Comparison of ENCODE assay signal across 8 mouse cellular contexts in genomic region chr7:43443126-43443916, GRCm38 (mm10). TPM values are rescaled to one million over a fixed set of nuclear protein-coding genes. Genes with fewer than 3 reads are reported as not detected.
DNase-seq lines count a peak whose midpoint lies in the region; ATAC-seq and TF ChIP-seq lines count a peak whose summit lies in the region.

No protein-coding gene starts in this region.

- peaks cover 19% of the 10 kb centered on the region for H3K4me1 ChIP-seq in embryonic facial prominence, embryonic 15.5 days
- peaks cover 2% of the 10 kb centered on the region; the same call in 1 of the 2 replicates for H3K4me1 ChIP-seq in heart, adult 2 months (ENCODE audit: control insufficient read depth, insufficient read depth, low read length)
- H3K4me1 ChIP-seq in kidney, adult 2 months (ENCODE audit: control insufficient read depth, insufficient read depth, low read length), result peaks cover 22% of the 10 kb centered on the region
- H3K4me1 ChIP-seq in limb, embryonic 13.5 days, result peaks cover 19% of the 10 kb centered on the region
- H3K4me1 ChIP-seq in midbrain, embryonic 15.5 days, result peaks cover 21% of the 10 kb centered on the region
- peaks cover 3% of the 10 kb centered on the region; the same call in 1 of the 2 replicates for H3K4me1 ChIP-seq in spleen, adult 2 months (ENCODE audit: control insufficient read depth, insufficient read depth, insufficient read length)

- H3K9me3 ChIP-seq in embryonic facial prominence, embryonic 15.5 days (replicated peaks), result no peaks in the 10 kb centered on the region
- no peaks in the 10 kb centered on the region for H3K9me3 ChIP-seq in limb, embryonic 13.5 days
- H3K9me3 ChIP-seq in midbrain, embryonic 15.5 days, result no peaks in the 10 kb centered on the region

- peak; percentile 70; the same call in 1 of the 2 replicates for TF ChIP-seq EP300 in heart, adult 2 months (IDR thresholded peaks at IDR 0.05; ENCODE audit: insufficient read depth, low read depth, low read length)

- ATAC-seq in embryonic facial prominence, embryonic 15.5 days (ENCODE audit: insufficient number of reproducible peaks, low FRiP score, low TSS enrichment, low read depth), result peak; percentile 88
- ATAC-seq in limb, embryonic 13.5 days (ENCODE audit: low FRiP score, low read depth), result peak; percentile 87
- ATAC-seq in midbrain, embryonic 15.5 days (replicated peaks), result peak; percentile 85

- H3K27me3 ChIP-seq in embryonic facial prominence, embryonic 15.5 days, result no peaks in the 10 kb centered on the region
- H3K27me3 ChIP-seq in heart, adult 2 months (ENCODE audit: control insufficient read depth, insufficient read depth, low read length), result no peaks in the 10 kb centered on the region
- no peaks in the 10 kb centered on the region for H3K27me3 ChIP-seq in kidney, adult 2 months (replicated peaks; ENCODE audit: control insufficient read depth, insufficient read depth, low read length)
- 0 out of 2 replicates have a peak, but pooled peaks cover 3% of the 10 kb centered on the region for H3K27me3 ChIP-seq in limb, embryonic 13.5 days
- H3K27me3 ChIP-seq in midbrain, embryonic 15.5 days (replicated peaks), result no peaks in the 10 kb centered on the region
- no peaks in the 10 kb centered on the region for H3K27me3 ChIP-seq in spleen, adult 2 months (ENCODE audit: control insufficient read depth, insufficient read depth, low read length)

- DNase-seq in 416B (ENCODE audit: low read depth), result peak; percentile 87
- peak; percentile 87 to 91 for DNase-seq in adrenal gland, postnatal 36 days
- DNase-seq in heart, adult 2 months, result peak; percentile 85 to 90
- peak; percentile 92 for DNase-seq in kidney, adult 2 months
- DNase-seq in spleen, adult 2 months (ENCODE audit: low read depth in 1 of 2, low spot score in 2 of 2), result peak; percentile 38 to 76

- peak overlapping the region; percentile 56 for H3K4me3 ChIP-seq in embryonic facial prominence, embryonic 15.5 days (replicated peaks)
- H3K4me3 ChIP-seq in heart, adult 2 months, result peak overlapping the region; percentile 55
- H3K4me3 ChIP-seq in kidney, adult 2 months (ENCODE audit: insufficient read depth, low read depth, low read length), result peak overlapping the region; percentile 71
- H3K4me3 ChIP-seq in limb, embryonic 13.5 days, result peak overlapping the region; percentile 59
- H3K4me3 ChIP-seq in midbrain, embryonic 15.5 days, result peak overlapping the region; percentile 48
- peak overlapping the region; percentile 74 for H3K4me3 ChIP-seq in spleen, adult 2 months (ENCODE audit: extremely low read depth, insufficient read depth, insufficient read length)

- TF ChIP-seq CTCF in heart, adult 2 months (IDR thresholded peaks at IDR 0.05), result no peak
- TF ChIP-seq CTCF in kidney, adult 2 months (conservative IDR thresholded peaks at IDR 0.05; ENCODE audit: insufficient read depth, insufficient read length, low read depth, low read length), result no peak
- no peak for TF ChIP-seq CTCF in spleen, adult 2 months (IDR thresholded peaks at IDR 0.05; ENCODE audit: extremely low read depth, insufficient read depth, insufficient read length, insufficient replicate concordance)

- peak; percentile 37 for TF ChIP-seq POLR2A in heart, adult 2 months (IDR thresholded peaks at IDR 0.05; ENCODE audit: insufficient read depth, low read depth, low read length)
- peak; percentile 64 for TF ChIP-seq POLR2A in kidney, adult 2 months (IDR thresholded peaks at IDR 0.05; ENCODE audit: low read depth, low read length)
- TF ChIP-seq POLR2A in spleen, adult 2 months (IDR thresholded peaks at IDR 0.05; ENCODE audit: low read depth, low read length), result peak; percentile 59; the same call in 1 of the 2 replicates

- WGBS in embryonic facial prominence, embryonic 15.5 days, result 2% methylated on average over 36 of the region's 36 CpGs
- WGBS in heart, adult 2 months, result under 1% methylated on average over 36 of the region's 36 CpGs
- 1% methylated on average over 36 of the region's 36 CpGs for WGBS in kidney, adult 2 months
- 1% methylated on average over 36 of the region's 36 CpGs for WGBS in limb, embryonic 13.5 days
- WGBS in midbrain, embryonic 15.5 days, result under 1% methylated on average over 36 of the region's 36 CpGs
- WGBS in spleen, adult 2 months, result 2% methylated on average over 36 of the region's 36 CpGs

- peak overlapping the region; percentile 95 for H3K27ac ChIP-seq in embryonic facial prominence, embryonic 15.5 days (replicated peaks)
- H3K27ac ChIP-seq in heart, adult 2 months, result peak overlapping the region; percentile 98
- peak overlapping the region; percentile 100 for H3K27ac ChIP-seq in kidney, adult 2 months (ENCODE audit: insufficient read depth, low read depth, low read length)
- peak overlapping the region; percentile 96 for H3K27ac ChIP-seq in limb, embryonic 13.5 days
- H3K27ac ChIP-seq in midbrain, embryonic 15.5 days, result peak overlapping the region; percentile 86
- H3K27ac ChIP-seq in spleen, adult 2 months (ENCODE audit: insufficient read depth, low read length), result peak overlapping the region; percentile 78

- H3K79me2 ChIP-seq in heart, adult 2 months (replicated peaks; ENCODE audit: control insufficient read depth, insufficient read depth, low read length), result no peaks in the 10 kb centered on the region

- H3K9ac ChIP-seq in embryonic facial prominence, embryonic 15.5 days, result peak overlapping the region; percentile 42
- peak overlapping the region; percentile 70 for H3K9ac ChIP-seq in heart, adult 2 months (ENCODE audit: low read depth, low read length)
- H3K9ac ChIP-seq in limb, embryonic 13.5 days, result peak overlapping the region; percentile 72
- peak overlapping the region; percentile 53 for H3K9ac ChIP-seq in midbrain, embryonic 15.5 days

- intact Hi-C loops in heart, adult 2 months (cut with DNase I), result loop anchor here (5.0 kb wide), 2 partner anchors 131 to 229 kb away; partner anchors contain the start of genes Ctu1 and Zfp715

- peak overlapping the region; percentile 88 for H3K4me2 ChIP-seq in embryonic facial prominence, embryonic 15.5 days (replicated peaks)
- H3K4me2 ChIP-seq in limb, embryonic 13.5 days (replicated peaks), result peak overlapping the region; percentile 83
- peak overlapping the region; percentile 69 for H3K4me2 ChIP-seq in midbrain, embryonic 15.5 days

- H3K36me3 ChIP-seq in embryonic facial prominence, embryonic 15.5 days, result no peaks in the 10 kb centered on the region
- no peaks in the 10 kb centered on the region for H3K36me3 ChIP-seq in heart, adult 2 months (ENCODE audit: control insufficient read depth, insufficient read depth, low read length)
- no peaks in the 10 kb centered on the region for H3K36me3 ChIP-seq in kidney, adult 2 months (ENCODE audit: control insufficient read depth, insufficient read depth, low read length)
- H3K36me3 ChIP-seq in limb, embryonic 13.5 days, result no peaks in the 10 kb centered on the region
- no peaks in the 10 kb centered on the region for H3K36me3 ChIP-seq in midbrain, embryonic 15.5 days (replicated peaks)
- no peaks in the 10 kb centered on the region for H3K36me3 ChIP-seq in spleen, adult 2 months (ENCODE audit: control insufficient read depth, insufficient read depth, low read length)

RNA-seq across cellular contexts. Expression of gene Etfb, which starts 0.6 kb away (rescaled TPM):
- total RNA-seq in adrenal gland, postnatal 36 days (2021), result 100 to 1,000 TPM; 504 to 548 TPM
- polyA plus RNA-seq in embryonic facial prominence, embryonic 15.5 days (2015; fragmentation: Nextera tagmentation; extraction: Ambion mirVana), result 258 and 284 TPM in 2 replicates
- 1,000 to 10,000 TPM; 1,250 to 1,384 TPM for total RNA-seq in heart, adult 2 months (2021)
- 731 and 1,097 TPM in 2 replicates for polyA plus RNA-seq in heart, adult 2 months (2012; rRNA removed)
- polyA plus RNA-seq in kidney, adult 2 months (2012; rRNA removed), result 477 and 614 TPM in 2 replicates
- 272 and 301 TPM in 2 replicates for polyA plus RNA-seq in limb, embryonic 13.5 days (2015; fragmentation: Nextera tagmentation; extraction: Ambion mirVana)
- polyA plus RNA-seq in midbrain, embryonic 15.5 days (2015; fragmentation: Nextera tagmentation; extraction: Ambion mirVana), result 117 and 130 TPM in 2 replicates
- polyA plus RNA-seq in spleen, adult 2 months (2012; rRNA removed), result 37.8 and 39.1 TPM in 2 replicates

RNA-seq across cellular contexts. Expression of gene Gm45233, which starts 0.6 kb away (rescaled TPM):
- 1 to 10 TPM in 1 of 2 experiments, not detected in 1; 1.2 TPM for total RNA-seq in adrenal gland, postnatal 36 days (2021)
- polyA plus RNA-seq in embryonic facial prominence, embryonic 15.5 days (2015; fragmentation: Nextera tagmentation; extraction: Ambion mirVana), result 0.26 and 0.94 TPM in 2 replicates
- under 1 TPM; 0.73 to 0.82 TPM for total RNA-seq in heart, adult 2 months (2021)
- polyA plus RNA-seq in heart, adult 2 months (2012; rRNA removed), result 2.2 and 4.7 TPM in 2 replicates
- 1.8 and 3.6 TPM in 2 replicates for polyA plus RNA-seq in kidney, adult 2 months (2012; rRNA removed)
- polyA plus RNA-seq in limb, embryonic 13.5 days (2015; fragmentation: Nextera tagmentation; extraction: Ambion mirVana), result not detected in 2 replicates
- polyA plus RNA-seq in midbrain, embryonic 15.5 days (2015; fragmentation: Nextera tagmentation; extraction: Ambion mirVana), result not detected in 2 replicates
- polyA plus RNA-seq in spleen, adult 2 months (2012; rRNA removed), result not detected in 2 replicates

RNA-seq across cellular contexts. Expression of gene Cldnd2, which starts 2.7 kb away (rescaled TPM):
- total RNA-seq in adrenal gland, postnatal 36 days (2021), result not detected
- not detected in 2 replicates for polyA plus RNA-seq in embryonic facial prominence, embryonic 15.5 days (2015; fragmentation: Nextera tagmentation; extraction: Ambion mirVana)
- not detected for total RNA-seq in heart, adult 2 months (2021)
- not detected in 2 replicates for polyA plus RNA-seq in heart, adult 2 months (2012; rRNA removed)
- polyA plus RNA-seq in kidney, adult 2 months (2012; rRNA removed), result 0.33 TPM in 1 of 2 replicates, not detected in the other
- polyA plus RNA-seq in limb, embryonic 13.5 days (2015; fragmentation: Nextera tagmentation; extraction: Ambion mirVana), result not detected in 2 replicates
- not detected in 2 replicates for polyA plus RNA-seq in midbrain, embryonic 15.5 days (2015; fragmentation: Nextera tagmentation; extraction: Ambion mirVana)
- polyA plus RNA-seq in spleen, adult 2 months (2012; rRNA removed), result 0.26 TPM in 1 of 2 replicates, not detected in the other

RNA-seq across cellular contexts. Expression of gene Nkg7, which starts 6.4 kb away (rescaled TPM):
- under 1 TPM in 1 of 2 experiments, not detected in 1; 0.50 TPM for total RNA-seq in adrenal gland, postnatal 36 days (2021)
- 2.1 and 3.2 TPM in 2 replicates for polyA plus RNA-seq in embryonic facial prominence, embryonic 15.5 days (2015; fragmentation: Nextera tagmentation; extraction: Ambion mirVana)
- total RNA-seq in heart, adult 2 months (2021), result not detected
- 1.6 and 4.9 TPM in 2 replicates for polyA plus RNA-seq in heart, adult 2 months (2012; rRNA removed)
- 2.0 and 8.4 TPM in 2 replicates for polyA plus RNA-seq in kidney, adult 2 months (2012; rRNA removed)
- polyA plus RNA-seq in limb, embryonic 13.5 days (2015; fragmentation: Nextera tagmentation; extraction: Ambion mirVana), result 0.89 and 1.1 TPM in 2 replicates
- polyA plus RNA-seq in midbrain, embryonic 15.5 days (2015; fragmentation: Nextera tagmentation; extraction: Ambion mirVana), result 0.25 TPM in 1 of 2 replicates, not detected in the other
- 97.1 and 102 TPM in 2 replicates for polyA plus RNA-seq in spleen, adult 2 months (2012; rRNA removed)

RNA-seq across cellular contexts. Expression of gene Lim2, which starts 15.9 kb away (rescaled TPM):
- not detected for total RNA-seq in adrenal gland, postnatal 36 days (2021)
- not detected in 2 replicates for polyA plus RNA-seq in embryonic facial prominence, embryonic 15.5 days (2015; fragmentation: Nextera tagmentation; extraction: Ambion mirVana)
- total RNA-seq in heart, adult 2 months (2021), result not detected
- not detected in 2 replicates for polyA plus RNA-seq in heart, adult 2 months (2012; rRNA removed)
- polyA plus RNA-seq in kidney, adult 2 months (2012; rRNA removed), result not detected in 2 replicates
- not detected in 2 replicates for polyA plus RNA-seq in limb, embryonic 13.5 days (2015; fragmentation: Nextera tagmentation; extraction: Ambion mirVana)
- not detected in 2 replicates for polyA plus RNA-seq in midbrain, embryonic 15.5 days (2015; fragmentation: Nextera tagmentation; extraction: Ambion mirVana)
- polyA plus RNA-seq in spleen, adult 2 months (2012; rRNA removed), result 0.12 and 0.18 TPM in 2 replicates

Comparison
In these comparisons a context has a peak if more than half of its experiments do, and no peak if none do; other contexts are left out.
1. Peak in every context shown above with its lines: DNase-seq, ATAC-seq, H3K4me3 ChIP-seq and H3K27ac ChIP-seq.